40 mouse cellular contexts compared by ENCODE assay signal in the genomic region with DNA sequence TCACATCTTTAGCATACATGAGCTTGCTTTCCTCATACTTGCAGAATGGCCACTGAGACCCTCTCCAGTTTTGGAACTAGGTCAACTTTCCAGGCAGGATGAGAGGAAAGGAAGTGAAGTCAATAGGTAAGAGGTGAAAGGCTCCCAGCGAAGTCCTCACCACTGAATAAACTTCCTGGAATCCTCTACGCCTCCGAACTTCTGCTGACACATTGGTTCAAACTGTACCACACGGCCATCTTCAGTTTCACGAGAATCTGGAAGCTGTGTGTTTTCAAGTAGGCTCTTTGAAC. TPM values are rescaled to one million over a fixed set of nuclear protein-coding genes. Genes with fewer than 3 reads are reported as not detected.
DNase-seq lines count a peak whose midpoint lies in the region; ATAC-seq and TF ChIP-seq lines count a peak whose summit lies in the region.
"Had no signal": no experiment of that assay in that cellular context is flagged by ENCODE, and none has a peak within 500 bp of the region (broad histone marks: within the 10 kb centered on the region; RNA-seq: fewer than 3 reads in every experiment).

No protein-coding gene starts in this region.

- no peak for TF ChIP-seq EP300 in lung, postnatal 0 days (IDR thresholded peaks at IDR 0.05)

- H3K4me3 ChIP-seq in intestine, embryonic 16.5 days (ENCODE audit: low read length) = no peak overlapping the region
- no peak overlapping the region for H3K4me3 ChIP-seq in intestine, embryonic 15.5 days (replicated peaks)
- H3K4me3 ChIP-seq in lung, postnatal 0 days (ENCODE audit: low read depth, low read length) = no peak overlapping the region
- H3K4me3 ChIP-seq in bone marrow macrophage, adult 2 months (ENCODE audit: insufficient read depth, low read length) = no peak overlapping the region
- H3K4me3 ChIP-seq in intestine, postnatal 0 days (ENCODE audit: low read depth, low read length) = no peak overlapping the region
- H3K4me3 ChIP-seq: embryonic facial prominence, embryonic 13.5 days; forebrain, embryonic 10.5 days; forebrain, embryonic 15.5 days; heart, adult 2 months; heart, embryonic 12.5 days; hindbrain, embryonic 15.5 days; limb, embryonic 13.5 days; midbrain, embryonic 10.5 days; midbrain, embryonic 15.5 days; neural tube, embryonic 15.5 days had no signal

- H3K9ac ChIP-seq in intestine, embryonic 16.5 days (ENCODE audit: low read depth, low read length) = no peak overlapping the region
- no peak overlapping the region for H3K9ac ChIP-seq in intestine, embryonic 15.5 days
- no peak overlapping the region for H3K9ac ChIP-seq in lung, postnatal 0 days (replicated peaks; ENCODE audit: low read depth)
- no peak overlapping the region for H3K9ac ChIP-seq in intestine, postnatal 0 days (ENCODE audit: low read depth, low read length)
- H3K9ac ChIP-seq: embryonic facial prominence, embryonic 13.5 days; forebrain, embryonic 15.5 days; heart, embryonic 12.5 days; hindbrain, embryonic 15.5 days; limb, embryonic 13.5 days; midbrain, embryonic 15.5 days; neural tube, embryonic 15.5 days had no signal

- ATAC-seq in intestine, embryonic 16.5 days = no peak
- no peak for ATAC-seq in intestine, embryonic 15.5 days
- peak; percentile 16; the same call in 1 of the 2 replicates for ATAC-seq in lung, postnatal 0 days
- no peak for ATAC-seq in intestine, postnatal 0 days
- ATAC-seq: forebrain, embryonic 15.5 days; inflammation-experienced regulatory T-cells, adult 6 months; midbrain, embryonic 15.5 days had no signal

- TF ChIP-seq CTCF in lung, postnatal 0 days (IDR thresholded peaks at IDR 0.05) = no peak
- no peak for TF ChIP-seq CTCF in bone marrow macrophage, adult 2 months (IDR thresholded peaks at IDR 0.05; ENCODE audit: low read depth, low read length)
- no peak for TF ChIP-seq CTCF in intestine, postnatal 0 days (IDR thresholded peaks at IDR 0.05; ENCODE audit: low read depth)

- peak; percentile 56 for DNase-seq in lung, postnatal 0 days (ENCODE audit: low spot score)
- no peak for DNase-seq in lung, adult 18-20 months
- no peak for DNase-seq in adrenal gland, postnatal 36 days
- no peak for DNase-seq in urinary bladder, adult 18-20 months (ENCODE audit: low spot score in 2 of 2)
- DNase-seq: adrenal gland, postnatal 25 days; B cell, adult 2 months; cerebellum, adult 11-12 months; cerebellum, adult 9-11 months; heart, adult 2 months; kidney, postnatal 4 days; lung, adult 2 months; right cerebral cortex, postnatal 14 days; thymus, adult 2 months had no signal

- H3K4me1 ChIP-seq in intestine, embryonic 16.5 days (ENCODE audit: control insufficient read depth, insufficient read depth, low read length) = no peaks in the 10 kb centered on the region
- H3K4me1 ChIP-seq in intestine, embryonic 15.5 days (replicated peaks) = no peaks in the 10 kb centered on the region
- no peaks in the 10 kb centered on the region for H3K4me1 ChIP-seq in lung, postnatal 0 days (ENCODE audit: insufficient read depth, low read depth, low read length)
- H3K4me1 ChIP-seq in bone marrow macrophage, adult 2 months (ENCODE audit: control insufficient read depth, insufficient read depth, low read length) = peaks cover 45% of the 10 kb centered on the region
- H3K4me1 ChIP-seq in intestine, postnatal 0 days (replicated peaks; ENCODE audit: control insufficient read depth, insufficient read depth, low read length) = no peaks in the 10 kb centered on the region
- H3K4me1 ChIP-seq: embryonic facial prominence, embryonic 13.5 days; forebrain, embryonic 15.5 days; hindbrain, embryonic 15.5 days; limb, embryonic 13.5 days; midbrain, embryonic 15.5 days; neural tube, embryonic 15.5 days had no signal

- no peak overlapping the region for H3K4me2 ChIP-seq in intestine, embryonic 16.5 days (ENCODE audit: low read depth, low read length)
- no peak overlapping the region for H3K4me2 ChIP-seq in intestine, embryonic 15.5 days (replicated peaks)
- H3K4me2 ChIP-seq in lung, postnatal 0 days (replicated peaks; ENCODE audit: low read depth, low read length) = no peak overlapping the region
- no peak overlapping the region for H3K4me2 ChIP-seq in intestine, postnatal 0 days (replicated peaks; ENCODE audit: low read depth)
- H3K4me2 ChIP-seq: embryonic facial prominence, embryonic 13.5 days; forebrain, embryonic 15.5 days; heart, embryonic 12.5 days; hindbrain, embryonic 15.5 days; limb, embryonic 13.5 days; midbrain, embryonic 15.5 days; neural tube, embryonic 15.5 days had no signal

- peak overlapping the region; percentile 45; the same call in 1 of the 2 replicates for H3K27ac ChIP-seq in intestine, embryonic 16.5 days (ENCODE audit: low read length)
- H3K27ac ChIP-seq in intestine, embryonic 15.5 days = no peak overlapping the region
- H3K27ac ChIP-seq in lung, postnatal 0 days (ENCODE audit: low read length) = peak overlapping the region; percentile 43; the same call in 1 of the 2 replicates
- H3K27ac ChIP-seq in bone marrow macrophage, adult 2 months (ENCODE audit: insufficient read depth, low read depth, low read length) = 0 out of 2 replicates have a peak overlapping the region, but pooled peaks have one; percentile 8
- H3K27ac ChIP-seq in intestine, postnatal 0 days (ENCODE audit: low read depth, low read length) = peak overlapping the region; percentile 57
- H3K27ac ChIP-seq: embryonic facial prominence, embryonic 13.5 days; forebrain, embryonic 10.5 days; forebrain, embryonic 15.5 days; heart, adult 2 months; hindbrain, embryonic 15.5 days; kidney, postnatal 0 days; limb, embryonic 13.5 days; macrophage; midbrain, embryonic 10.5 days; midbrain, embryonic 15.5 days; neural tube, embryonic 15.5 days had no signal

- no peaks in the 10 kb centered on the region for H3K9me3 ChIP-seq in intestine, embryonic 16.5 days (ENCODE audit: control insufficient read depth, low read length)
- H3K9me3 ChIP-seq in intestine, embryonic 15.5 days = no peaks in the 10 kb centered on the region
- no peaks in the 10 kb centered on the region for H3K9me3 ChIP-seq in lung, postnatal 0 days (ENCODE audit: low read length)
- H3K9me3 ChIP-seq in intestine, postnatal 0 days (ENCODE audit: control insufficient read depth) = no peaks in the 10 kb centered on the region
- H3K9me3 ChIP-seq: embryonic facial prominence, embryonic 13.5 days; forebrain, embryonic 10.5 days; forebrain, embryonic 15.5 days; heart, embryonic 12.5 days; hindbrain, embryonic 15.5 days; limb, embryonic 13.5 days; midbrain, embryonic 10.5 days; midbrain, embryonic 15.5 days; neural tube, embryonic 15.5 days had no signal

- H3K36me3 ChIP-seq in intestine, embryonic 16.5 days (ENCODE audit: control insufficient read depth, insufficient read depth, low read length) = no peaks in the 10 kb centered on the region
- H3K36me3 ChIP-seq in intestine, embryonic 15.5 days = no peaks in the 10 kb centered on the region
- H3K36me3 ChIP-seq in lung, postnatal 0 days (ENCODE audit: insufficient read depth, low read length) = no peaks in the 10 kb centered on the region
- no peaks in the 10 kb centered on the region for H3K36me3 ChIP-seq in intestine, postnatal 0 days (ENCODE audit: control insufficient read depth, insufficient read depth)
- H3K36me3 ChIP-seq: embryonic facial prominence, embryonic 13.5 days; forebrain, embryonic 10.5 days; forebrain, embryonic 15.5 days; heart, embryonic 12.5 days; hindbrain, embryonic 15.5 days; limb, embryonic 13.5 days; midbrain, embryonic 10.5 days; midbrain, embryonic 15.5 days; neural tube, embryonic 15.5 days had no signal

- no peak for TF ChIP-seq POLR2A in bone marrow macrophage, adult 2 months (IDR thresholded peaks at IDR 0.05; ENCODE audit: borderline replicate concordance, low read depth, low read length)

- WGBS in intestine, embryonic 16.5 days = 65% methylated on average over 5 of the region's 5 CpGs
- WGBS in intestine, embryonic 15.5 days = 62% methylated on average over 5 of the region's 5 CpGs
- 16% methylated on average over 5 of the region's 5 CpGs for WGBS in lung, postnatal 0 days
- 58% methylated on average over 5 of the region's 5 CpGs for WGBS in intestine, postnatal 0 days

- no peaks in the 10 kb centered on the region for H3K27me3 ChIP-seq in intestine, embryonic 16.5 days (replicated peaks; ENCODE audit: control insufficient read depth, insufficient read depth, low read length)
- H3K27me3 ChIP-seq in intestine, embryonic 15.5 days (replicated peaks) = no peaks in the 10 kb centered on the region
- H3K27me3 ChIP-seq in lung, postnatal 0 days (replicated peaks; ENCODE audit: insufficient read depth, low read length) = no peaks in the 10 kb centered on the region
- H3K27me3 ChIP-seq in intestine, postnatal 0 days (replicated peaks; ENCODE audit: control insufficient read depth, insufficient read depth, low read length) = no peaks in the 10 kb centered on the region
- H3K27me3 ChIP-seq: embryonic facial prominence, embryonic 13.5 days; forebrain, embryonic 15.5 days; heart, embryonic 12.5 days; hindbrain, embryonic 15.5 days; limb, embryonic 13.5 days; midbrain, embryonic 15.5 days; neural tube, embryonic 15.5 days had no signal

RNA-seq across cellular contexts. Expression of gene Xbp1, which starts 10.4 kb away (rescaled TPM):
- 222 and 249 TPM in 2 replicates for polyA plus RNA-seq in intestine, embryonic 16.5 days (2015; fragmentation: Nextera tagmentation; extraction: Ambion mirVana)
- 237 and 255 TPM in 2 replicates for polyA plus RNA-seq in intestine, embryonic 15.5 days (2015; fragmentation: Nextera tagmentation; extraction: Ambion mirVana)
- polyA plus RNA-seq in lung, postnatal 0 days (2015; fragmentation: Nextera tagmentation; extraction: Ambion mirVana) = 211 and 242 TPM in 2 replicates
- polyA plus RNA-seq in bone marrow macrophage, adult 2 months (2012; ENCODE audit: insufficient read depth, insufficient read length, missing spikeins) = 133 and 140 TPM in 2 replicates
- polyA plus RNA-seq in intestine, postnatal 0 days (2015; fragmentation: Nextera tagmentation; extraction: Ambion mirVana) = 141 and 150 TPM in 2 replicates
- total RNA-seq in adrenal gland, postnatal 36 days (2021) = 100 to 1,000 TPM; 199 to 215 TPM

RNA-seq across cellular contexts. Expression of gene Ccdc117, which starts 31.9 kb away (rescaled TPM):
- polyA plus RNA-seq in intestine, embryonic 16.5 days (2015; fragmentation: Nextera tagmentation; extraction: Ambion mirVana) = 11.1 and 11.9 TPM in 2 replicates
- 15.4 and 17.7 TPM in 2 replicates for polyA plus RNA-seq in intestine, embryonic 15.5 days (2015; fragmentation: Nextera tagmentation; extraction: Ambion mirVana)
- 13.4 and 13.9 TPM in 2 replicates for polyA plus RNA-seq in lung, postnatal 0 days (2015; fragmentation: Nextera tagmentation; extraction: Ambion mirVana)
- polyA plus RNA-seq in bone marrow macrophage, adult 2 months (2012; ENCODE audit: insufficient read depth, insufficient read length, missing spikeins) = 13.6 and 16.6 TPM in 2 replicates
- 4.7 and 6.3 TPM in 2 replicates for polyA plus RNA-seq in intestine, postnatal 0 days (2015; fragmentation: Nextera tagmentation; extraction: Ambion mirVana)
- 10 to 100 TPM; 33.7 to 37.5 TPM for total RNA-seq in adrenal gland, postnatal 36 days (2021)

RNA-seq across cellular contexts. Expression of gene Ankrd36, which starts 59.4 kb away (rescaled TPM):
- not detected in 2 replicates for polyA plus RNA-seq in intestine, embryonic 16.5 days (2015; fragmentation: Nextera tagmentation; extraction: Ambion mirVana)
- polyA plus RNA-seq in intestine, embryonic 15.5 days (2015; fragmentation: Nextera tagmentation; extraction: Ambion mirVana) = 0.08 and 0.16 TPM in 2 replicates
- polyA plus RNA-seq in lung, postnatal 0 days (2015; fragmentation: Nextera tagmentation; extraction: Ambion mirVana) = 0.15 TPM in 1 of 2 replicates, not detected in the other
- polyA plus RNA-seq in bone marrow macrophage, adult 2 months (2012; ENCODE audit: insufficient read depth, insufficient read length, missing spikeins) = not detected in 2 replicates
- polyA plus RNA-seq in intestine, postnatal 0 days (2015; fragmentation: Nextera tagmentation; extraction: Ambion mirVana) = not detected in 2 replicates
- not detected for total RNA-seq in adrenal gland, postnatal 36 days (2021)
- total RNA-seq: adrenal gland, adult 18-20 months; adrenal gland, postnatal 25 days; common myeloid progenitor, adult 5-6 weeks; gastrocnemius, adult 18-20 months; gastrocnemius, postnatal 4 days; heart, adult 2 months; hematopoietic stem cell, adult 5-6 weeks; layer of hippocampus, adult 8-10 months; layer of hippocampus, postnatal 25 days; left cerebral cortex, adult 8-10 months; left cerebral cortex, postnatal 36 days had no signal
- polyA plus RNA-seq: embryonic facial prominence, embryonic 13.5 days; forebrain, embryonic 10.5 days; forebrain, embryonic 15.5 days; frontal cortex, adult 2 months; hindbrain, embryonic 15.5 days; inflammation-experienced regulatory T-cells, adult 6 months; kidney, postnatal 0 days; lung, adult 2 months; macrophage; neural tube, embryonic 15.5 days; thymus, adult 2 months; urinary bladder, adult 2 months had no signal
